26 mouse cellular contexts compared by ENCODE assay signal in genomic region chr10:40399328-40399727, GRCm38 (mm10).
"Had no signal": no experiment of that assay in that cellular context is flagged by ENCODE, and none has a peak within 500 bp of the region (broad histone marks: within the 10 kb centered on the region; RNA-seq: fewer than 3 reads in every experiment).

No protein-coding gene starts in this region.

- H3K9ac ChIP-seq: forebrain, postnatal 0 days; heart, embryonic 13.5 days; heart, embryonic 15.5 days; hindbrain, embryonic 13.5 days; hindbrain, embryonic 15.5 days; kidney, embryonic 15.5 days; limb, embryonic 12.5 days had no signal

- H3K36me3 ChIP-seq: heart, embryonic 15.5 days; hindbrain, embryonic 15.5 days had no signal

- H3K27ac ChIP-seq: heart, adult 2 months; hindbrain, embryonic 15.5 days; hindbrain, postnatal 0 days; kidney, embryonic 15.5 days; kidney, postnatal 0 days; left cerebral cortex, adult 2 months; limb, embryonic 10.5 days had no signal

- H3K9me3 ChIP-seq: heart, embryonic 13.5 days; heart, embryonic 15.5 days; hindbrain, embryonic 13.5 days; hindbrain, embryonic 15.5 days; kidney, embryonic 15.5 days; limb, embryonic 10.5 days; limb, embryonic 12.5 days had no signal

- DNase-seq: forebrain, postnatal 0 days; gastrocnemius, postnatal 14 days; gastrocnemius, postnatal 36 days; heart, adult 11 months; heart, adult 2 months; heart, postnatal 14 days; heart, postnatal 36 days; kidney, adult 11 months; kidney, adult 2 months; kidney, adult 9 months; kidney, postnatal 25 days; kidney, postnatal 4 days; layer of hippocampus, adult 9-11 months; liver had no signal

- H3K4me3 ChIP-seq: heart, adult 2 months; heart, embryonic 13.5 days; heart, embryonic 15.5 days; hindbrain, embryonic 13.5 days; hindbrain, embryonic 15.5 days; kidney, embryonic 15.5 days; left cerebral cortex, adult 2 months; limb, embryonic 10.5 days; limb, embryonic 12.5 days had no signal

- H3K4me1 ChIP-seq: hindbrain, embryonic 13.5 days; hindbrain, embryonic 15.5 days; kidney, embryonic 15.5 days; limb, embryonic 10.5 days; limb, embryonic 12.5 days had no signal

- H3K27me3 ChIP-seq: heart, embryonic 13.5 days; heart, embryonic 15.5 days; hindbrain, embryonic 13.5 days; hindbrain, embryonic 15.5 days; kidney, embryonic 15.5 days; limb, embryonic 12.5 days had no signal

- ATAC-seq: forebrain, postnatal 0 days; hindbrain, postnatal 0 days; intestine, embryonic 16.5 days had no signal

- H3K4me2 ChIP-seq: heart, embryonic 11.5 days; heart, embryonic 13.5 days; heart, embryonic 15.5 days; hindbrain, embryonic 13.5 days; hindbrain, embryonic 15.5 days; kidney, embryonic 15.5 days; limb, embryonic 12.5 days had no signal
